Mouse (Mus musculus) limb, embryonic 14.5 days (tissue): ENCODE measurements around the gene Hyal2. TPM values are rescaled to one million over a fixed set of nuclear protein-coding genes. Genes with fewer than 3 reads are reported as not detected.

Experiments
- ATAC-seq: fragments of 200-750 bp; cut with Nextera tagmentation; 2 replicates; pipeline ENCODE4 v1.8.0; 2017; ENCODE audit warnings: low read depth, moderate number of reproducible peaks, moderate TSS enrichment; ENCODE audit not compliant: low FRiP score
- DNase-seq: peaks from one replicate; pipeline ENCODE4 v3.0.0-alpha.2; 2015; ENCODE audit warnings: low spot score
- H3K27ac ChIP-seq: fragments of 300-500 bp; sonication (generic); replicated peaks from 2 replicates; pipeline ENCODE4 v1.5.1; 2014; ENCODE audit warnings: low read depth, mild to moderate bottlenecking, low read length, moderate library complexity, mixed read lengths
- H3K27me3 ChIP-seq: fragments of 300-500 bp; sonication (generic); 2 replicates; pipeline ENCODE4 v1.6.1; 2014; ENCODE audit warnings: low read length, mixed read lengths; ENCODE audit not compliant: control insufficient read depth, insufficient read depth
- H3K36me3 ChIP-seq: fragments of 300-500 bp; sonication (generic); 2 replicates; pipeline ENCODE4 v1.6.1; 2014; ENCODE audit warnings: mild to moderate bottlenecking, low read length, moderate library complexity, mixed read lengths; ENCODE audit not compliant: control insufficient read depth, insufficient read depth
- H3K4me1 ChIP-seq: fragments of 300-500 bp; sonication (generic); 2 replicates; pipeline ENCODE4 v1.6.1; 2014; ENCODE audit warnings: antibody characterized with exemption, low read length, mixed read lengths; ENCODE audit not compliant: control insufficient read depth, insufficient read depth
- H3K4me2 ChIP-seq: fragments of 300-500 bp; sonication (generic); replicated peaks from 2 replicates; pipeline ENCODE4 v1.6.1; 2014; ENCODE audit warnings: low read depth, mild to moderate bottlenecking, low read length, moderate library complexity; ENCODE audit not compliant: severe bottlenecking
- H3K4me3 ChIP-seq: fragments of 300-500 bp; sonication (generic); replicated peaks from 2 replicates; pipeline ENCODE4 v1.5.1; 2014; ENCODE audit warnings: low read length
- H3K9ac ChIP-seq: fragments of 300-500 bp; sonication (generic); 2 replicates; pipeline ENCODE4 v1.6.1; 2014; ENCODE audit warnings: mild to moderate bottlenecking, low read depth, low read length, moderate library complexity; ENCODE audit not compliant: severe bottlenecking
- H3K9me3 ChIP-seq: fragments of 300-500 bp; sonication (generic); 2 replicates; pipeline ENCODE4 v1.6.1; 2016; ENCODE audit warnings: low read length; ENCODE audit not compliant: control insufficient read depth
- POLR2A ChIP-seq: fragments of 200-500 bp; IDR thresholded peaks from 2 replicates; pipeline ENCODE4 v1.8.0; 2012; ENCODE audit warnings: inconsistent platforms, mild to moderate bottlenecking, moderate library complexity, borderline replicate concordance; ENCODE audit not compliant: insufficient read depth, insufficient read length; ENCODE audit errors: extremely low read depth
- WGBS: fragments of 180-500 bp; shearing (Covaris S2); extraction: QIAGEN DNeasy Blood & Tissue Kit; methylation state at CpG from one replicate; pipeline ENCODE4 v1.1.7; 2014; 5-methylcytosine and 5-hydroxymethylcytosine counted together
- polyA plus RNA-seq, 2 experiments: library from polyadenylated mRNA; depleted of rRNA in 1 of 2; stranded (reverse) in 1 of 2; unstranded in 1 of 2; fragments of >200 nt; fragmentation: Nextera tagmentation in 1 of 2; extraction: Ambion mirVana in 1 of 2; gene quantifications; 2 replicates each; pipeline versions ENCODE4 v1.2.1 to v1.2.3; 2012 to 2014

Hyal2 gene
- polyA plus RNA-seq, 2 experiments: 68.0 to 123 TPM

GRCm38 (mm10) chr9:107542721-107543120, 25.0 kb upstream of the Hyal2 start:
- Histone ChIP-seq H3K9ac (peak overlapping the region; percentile 52), H3K4me1 (peaks cover 28% of the 10 kb centered on the region), H3K4me2 (peak overlapping the region; percentile 93), H3K9me3 (no peaks in the 10 kb centered on the region), H3K4me3 (peak overlapping the region; percentile 72), H3K36me3 (peaks cover 40% of the 10 kb centered on the region), H3K27me3 (no peaks in the 10 kb centered on the region), H3K27ac (no peak overlapping the region)
- DNase-seq (no peak), ATAC-seq (no peak)
- no peak for TF ChIP-seq POLR2A
- WGBS: 41% methylated on average over 8 of the region's 8 CpGs

GRCm38 (mm10) chr9:107543299-107543698, 24.4 kb upstream of the Hyal2 start:
- no peak overlapping the region for H3K27ac ChIP-seq
- no peak for ATAC-seq
- no peaks in the 10 kb centered on the region for H3K9me3 ChIP-seq
- no peaks in the 10 kb centered on the region for H3K27me3 ChIP-seq
- H3K4me1 ChIP-seq: peaks cover 28% of the 10 kb centered on the region
- TF ChIP-seq POLR2A: no peak
- H3K9ac ChIP-seq: no peak overlapping the region
- H3K4me3 ChIP-seq: no peak overlapping the region
- 88% methylated on average over 11 of the region's 11 CpGs for WGBS
- H3K36me3 ChIP-seq: peaks cover 34% of the 10 kb centered on the region
- DNase-seq: no peak
- H3K4me2 ChIP-seq: peak overlapping the region; percentile 93; the same call in 1 of the 2 replicates

DNA sequence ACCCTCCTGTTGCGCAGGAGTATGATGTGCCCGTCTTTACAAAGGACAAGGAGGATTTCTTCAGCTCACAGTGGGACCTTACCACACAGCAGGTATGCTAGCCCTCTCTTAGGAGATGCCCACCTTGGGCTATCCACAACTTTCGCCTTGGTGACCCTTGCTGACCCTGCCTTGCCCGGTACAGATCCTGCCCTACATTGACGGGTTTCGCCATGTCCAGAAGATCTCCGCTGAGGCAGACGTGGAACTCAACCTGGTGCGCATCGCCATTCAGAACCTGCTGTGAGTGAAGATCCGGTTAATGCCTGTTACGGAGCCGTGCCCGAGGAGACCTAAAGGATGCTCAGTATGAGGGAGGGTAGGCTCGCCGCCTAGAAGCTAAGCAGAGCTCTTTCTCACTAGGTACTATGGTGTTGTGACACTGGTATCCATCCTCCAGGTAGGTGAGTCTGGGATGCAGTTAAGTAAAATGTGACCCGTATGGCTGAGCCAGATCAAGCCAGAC, 23.5 kb upstream of the Hyal2 start:
- Histone ChIP-seq H3K27ac (no peak overlapping the region), H3K4me1 (peaks cover 28% of the 10 kb centered on the region), H3K27me3 (no peaks in the 10 kb centered on the region), H3K4me2 (no peak overlapping the region), H3K9ac (no peak overlapping the region), H3K36me3 (peaks cover 25% of the 10 kb centered on the region), H3K9me3 (no peaks in the 10 kb centered on the region), H3K4me3 (no peak overlapping the region)
- no peak for TF ChIP-seq POLR2A
- ATAC-seq (no peak), DNase-seq (no peak)
- WGBS: 93% methylated on average over 17 of the region's 17 CpGs

- ATAC-seq (no peak), DNase-seq (no peak)
- Histone ChIP-seq H3K36me3 (peaks cover 20% of the 10 kb centered on the region), H3K4me2 (no peak overlapping the region), H3K4me1 (peaks cover 28% of the 10 kb centered on the region), H3K9ac (no peak overlapping the region), H3K9me3 (no peaks in the 10 kb centered on the region), H3K27me3 (no peaks in the 10 kb centered on the region), H3K27ac (no peak overlapping the region), H3K4me3 (no peak overlapping the region)
- 92% methylated on average over 12 of the region's 12 CpGs for whole genome bisulfite sequencing
- TF ChIP-seq POLR2A: no peak
Observed at GRCm38 (mm10) chr9:107544729-107545128, 23.0 kb upstream of the Hyal2 start.

DNA sequence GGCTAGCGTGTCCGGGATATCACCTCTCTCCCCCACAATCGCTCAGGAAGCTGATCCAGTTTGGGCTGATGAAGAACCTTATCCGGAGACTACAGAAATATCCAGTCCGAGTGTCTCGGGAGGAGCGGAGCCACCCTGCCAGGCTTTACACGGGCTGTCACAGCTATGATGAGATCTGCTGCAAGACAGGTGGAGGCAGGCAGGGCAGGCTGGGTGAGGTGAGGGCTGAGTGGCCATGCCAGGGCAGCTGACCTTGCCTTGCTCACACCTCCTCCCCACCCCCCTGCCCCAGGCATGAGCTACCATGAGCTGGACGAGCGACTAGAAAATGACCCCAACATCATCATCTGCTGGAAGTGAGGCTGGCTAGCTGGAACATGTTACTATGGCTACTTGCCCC, 22.5 kb upstream of the Hyal2 start:
- Histone ChIP-seq H3K27ac (no peak overlapping the region), H3K36me3 (peaks cover 16% of the 10 kb centered on the region), H3K4me1 (peaks cover 28% of the 10 kb centered on the region), H3K4me2 (no peak overlapping the region), H3K9me3 (no peaks in the 10 kb centered on the region), H3K4me3 (no peak overlapping the region), H3K9ac (no peak overlapping the region; the same call in 1 of the 2 replicates), H3K27me3 (no peaks in the 10 kb centered on the region)
- ATAC-seq (no peak), DNase-seq (no peak)
- WGBS: 80% methylated on average over 10 of the region's 10 CpGs
- TF ChIP-seq POLR2A: no peak
